Mouse (Mus musculus): ENCODE results near the gene Nkx2-5. TPM values are rescaled to one million over a fixed set of nuclear protein-coding genes. Genes with fewer than 3 reads are reported as not detected.

The Nkx2-5 gene
- polyA plus RNA-seq, 1 experiment = 2.2 TPM

GRCm38 (mm10) chr17:26794744-26795143 is 50.1 kb downstream of the Nkx2-5 start:
- Histone ChIP-seq H3K79me2 (ENCODE audit: control insufficient read depth, insufficient read depth) (no peaks in the 10 kb centered on the region), H3K36me3 (ENCODE audit: control insufficient read depth, insufficient read depth) (peaks cover 18% of the 10 kb centered on the region), H3ac (ENCODE audit: control insufficient read depth, insufficient read length, low read depth) (no peak overlapping the region), H3K27me3 (ENCODE audit: control insufficient read depth, insufficient read depth, insufficient read length) (peaks cover 4% of the 10 kb centered on the region), H3K79me3 (ENCODE audit: low read depth) (no peaks in the 10 kb centered on the region), H3K4me3 (ENCODE audit: insufficient read depth, poor library complexity, severe bottlenecking) (no peak overlapping the region)
- TF ChIP-seq CEBPB (IDR thresholded peaks at IDR 0.05; ENCODE audit: low read depth) (no peak), FOSL1 (IDR thresholded peaks at IDR 0.05; ENCODE audit: insufficient read depth, low read length, poor library complexity, severe bottlenecking) (no peak), CTCF (IDR thresholded peaks at IDR 0.05; ENCODE audit: control insufficient read depth, insufficient read depth, insufficient read length) (peak; percentile 59)

DNA sequence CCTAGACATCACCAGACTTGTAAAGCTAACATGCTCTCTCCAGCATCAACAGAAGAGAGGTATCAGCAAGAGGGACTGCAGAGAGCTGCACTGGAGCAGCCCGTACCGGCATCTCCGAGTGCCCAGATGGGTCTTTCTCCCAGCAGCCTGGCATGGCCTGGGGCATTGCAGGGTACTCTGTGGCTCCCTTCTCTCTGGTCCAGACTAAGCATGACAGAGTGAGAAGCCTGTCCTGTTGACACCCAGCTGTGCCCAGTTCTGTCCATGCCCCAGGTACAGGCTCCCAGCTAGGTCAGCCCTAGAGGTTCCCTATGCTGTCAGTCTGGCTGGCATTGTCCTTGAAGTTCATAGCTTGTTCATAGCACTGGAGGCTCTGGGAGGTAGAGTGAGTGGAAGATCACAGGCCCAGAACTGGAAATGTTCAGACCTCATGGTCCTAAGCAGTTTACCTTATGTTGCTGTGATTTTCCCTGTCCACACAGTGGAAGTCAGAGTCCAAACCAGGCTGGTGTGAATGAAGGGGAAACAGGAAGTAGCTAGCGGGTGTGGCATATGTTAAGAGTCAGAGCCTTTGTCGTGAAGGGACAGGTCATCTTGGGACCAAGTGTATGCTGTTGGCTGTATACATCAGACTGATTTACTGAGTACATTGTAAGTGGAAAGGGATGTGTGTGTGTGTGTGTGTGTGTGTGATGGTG is 51.6 kb downstream of the Nkx2-5 start:
- Histone ChIP-seq H3K36me3 (ENCODE audit: control insufficient read depth, insufficient read depth) (peaks cover 26% of the 10 kb centered on the region), H3K79me3 (ENCODE audit: low read depth) (no peaks in the 10 kb centered on the region), H3K4me3 (ENCODE audit: insufficient read depth, poor library complexity, severe bottlenecking) (no peak overlapping the region), H3ac (ENCODE audit: control insufficient read depth, insufficient read length, low read depth) (no peak overlapping the region), H3K27me3 (ENCODE audit: control insufficient read depth, insufficient read depth, insufficient read length) (no peaks in the 10 kb centered on the region), H3K79me2 (ENCODE audit: control insufficient read depth, insufficient read depth) (no peaks in the 10 kb centered on the region)
- TF ChIP-seq MYOG (IDR thresholded peaks at IDR 0.05; ENCODE audit: control insufficient read depth, extremely low read depth, insufficient read length) (no peak), MYOD1 (IDR thresholded peaks at IDR 0.05; ENCODE audit: control insufficient read depth, insufficient read length, low read depth) (no peak), CEBPB (IDR thresholded peaks at IDR 0.05; ENCODE audit: low read depth) (no peak), USF1 (IDR thresholded peaks at IDR 0.05; ENCODE audit: low read depth) (no peak), CTCF (IDR thresholded peaks at IDR 0.05; ENCODE audit: control insufficient read depth, insufficient read depth, insufficient read length) (no peak), FOSL1 (IDR thresholded peaks at IDR 0.05; ENCODE audit: insufficient read depth, low read length, poor library complexity, severe bottlenecking) (no peak), MAX (IDR thresholded peaks at IDR 0.05) (no peak)

GRCm38 (mm10) chr17:26792096-26792495 is 52.7 kb downstream of the Nkx2-5 start:
- TF ChIP-seq FOSL1 (IDR thresholded peaks at IDR 0.05; ENCODE audit: insufficient read depth, low read length, poor library complexity, severe bottlenecking) (no peak), MAX (IDR thresholded peaks at IDR 0.05) (no peak), CTCF (IDR thresholded peaks at IDR 0.05; ENCODE audit: control insufficient read depth, insufficient read depth, insufficient read length) (no peak), MYOD1 (IDR thresholded peaks at IDR 0.05; ENCODE audit: control insufficient read depth, insufficient read length, low read depth) (no peak), USF1 (IDR thresholded peaks at IDR 0.05; ENCODE audit: low read depth) (no peak), MYOG (IDR thresholded peaks at IDR 0.05; ENCODE audit: control insufficient read depth, extremely low read depth, insufficient read length) (no peak), CEBPB (IDR thresholded peaks at IDR 0.05; ENCODE audit: low read depth) (no peak)
- Histone ChIP-seq H3K79me3 (ENCODE audit: low read depth) (peaks cover 1% of the 10 kb centered on the region), H3K79me2 (ENCODE audit: control insufficient read depth, insufficient read depth) (no peaks in the 10 kb centered on the region), H3K4me3 (ENCODE audit: insufficient read depth, poor library complexity, severe bottlenecking) (no peak overlapping the region), H3ac (ENCODE audit: control insufficient read depth, insufficient read length, low read depth) (no peak overlapping the region), H3K27me3 (ENCODE audit: control insufficient read depth, insufficient read depth, insufficient read length) (no peaks in the 10 kb centered on the region), H3K36me3 (ENCODE audit: control insufficient read depth, insufficient read depth) (peaks cover 30% of the 10 kb centered on the region)

DNA sequence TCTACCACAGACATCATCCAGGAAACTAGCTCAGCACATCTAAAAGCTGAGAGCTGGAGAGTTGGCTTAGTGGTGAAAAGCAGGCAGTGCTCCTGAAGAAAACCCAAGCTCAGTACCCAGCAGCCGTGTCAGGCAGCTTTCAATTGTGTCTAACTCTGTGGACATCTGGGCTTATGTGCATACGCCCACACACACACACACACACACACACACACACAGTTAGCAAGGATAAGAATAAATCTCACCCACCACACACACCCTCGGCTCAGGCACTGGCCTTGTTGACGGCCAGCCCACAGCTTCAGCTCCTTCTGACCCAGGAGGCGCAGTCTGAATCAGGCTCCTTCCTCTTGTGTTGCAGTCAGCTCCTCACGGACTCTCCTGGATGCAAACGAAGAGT is 53.2 kb downstream of the Nkx2-5 start:
- H3K4me3 ChIP-seq (ENCODE audit: insufficient read depth, poor library complexity, severe bottlenecking) = no peak overlapping the region
- H3K36me3 ChIP-seq (ENCODE audit: control insufficient read depth, insufficient read depth) = peaks cover 35% of the 10 kb centered on the region
- no peaks in the 10 kb centered on the region for H3K27me3 ChIP-seq (ENCODE audit: control insufficient read depth, insufficient read depth, insufficient read length)
- no peak overlapping the region for H3ac ChIP-seq (ENCODE audit: control insufficient read depth, insufficient read length, low read depth)
- TF ChIP-seq FOSL1 (IDR thresholded peaks at IDR 0.05; ENCODE audit: insufficient read depth, low read length, poor library complexity, severe bottlenecking) (no peak), MAX (IDR thresholded peaks at IDR 0.05) (no peak), CEBPB (IDR thresholded peaks at IDR 0.05; ENCODE audit: low read depth) (no peak), MYOG (IDR thresholded peaks at IDR 0.05; ENCODE audit: control insufficient read depth, extremely low read depth, insufficient read length) (no peak), MYOD1 (IDR thresholded peaks at IDR 0.05; ENCODE audit: control insufficient read depth, insufficient read length, low read depth) (no peak), USF1 (IDR thresholded peaks at IDR 0.05; ENCODE audit: low read depth) (no peak), CTCF (IDR thresholded peaks at IDR 0.05; ENCODE audit: control insufficient read depth, insufficient read depth, insufficient read length) (no peak)
- no peaks in the 10 kb centered on the region for H3K79me2 ChIP-seq (ENCODE audit: control insufficient read depth, insufficient read depth)
- peaks cover 1% of the 10 kb centered on the region for H3K79me3 ChIP-seq (ENCODE audit: low read depth)

DNA sequence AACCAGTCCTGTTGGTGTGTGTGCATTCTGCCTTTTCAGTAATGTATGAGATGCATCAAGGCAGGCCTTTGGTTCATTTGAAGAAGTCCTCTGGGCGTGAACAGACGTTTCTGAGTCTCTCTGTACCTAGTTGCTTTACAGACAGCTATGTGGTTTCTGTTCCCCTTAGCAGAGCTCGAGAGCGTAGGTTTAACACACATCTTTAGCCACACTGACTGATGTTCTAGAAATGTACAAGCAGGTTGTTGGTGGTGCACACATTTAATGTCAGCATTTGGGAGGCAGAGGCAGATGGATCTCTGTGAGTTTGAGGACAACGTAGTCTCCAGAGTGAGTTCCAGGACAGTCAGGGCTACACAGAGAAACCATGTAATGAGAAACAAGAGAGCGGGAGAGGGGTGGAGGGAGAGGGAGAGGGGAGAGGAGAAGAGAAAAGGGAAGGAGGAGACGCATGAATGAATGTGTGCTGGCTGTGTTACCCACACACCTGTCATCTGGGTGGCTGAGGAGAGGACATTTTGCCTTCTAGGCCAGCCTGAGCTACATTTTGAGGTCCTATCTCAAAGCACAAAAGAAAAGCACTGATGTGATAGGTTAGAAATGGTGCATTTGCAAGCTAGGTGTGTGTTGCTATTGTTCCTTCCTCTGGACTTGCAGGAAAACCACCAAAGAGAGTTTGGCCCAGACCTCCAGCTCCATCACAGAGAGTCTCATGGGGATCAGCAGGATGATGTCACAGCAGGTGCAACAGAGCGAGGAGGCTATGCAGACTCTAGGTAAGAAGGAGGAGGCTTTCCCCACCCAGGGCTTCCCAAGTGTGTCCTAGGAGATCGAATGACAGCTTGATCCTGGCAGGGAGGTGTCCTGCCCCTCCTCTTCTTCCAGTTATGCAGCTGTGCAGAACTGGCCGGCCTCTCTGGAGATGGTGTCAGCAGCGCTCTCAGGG is 54.3 kb downstream of the Nkx2-5 start:
- Histone ChIP-seq H3K27me3 (ENCODE audit: control insufficient read depth, insufficient read depth, insufficient read length) (no peaks in the 10 kb centered on the region), H3ac (ENCODE audit: control insufficient read depth, insufficient read length, low read depth) (no peak overlapping the region), H3K36me3 (ENCODE audit: control insufficient read depth, insufficient read depth) (peaks cover 39% of the 10 kb centered on the region), H3K4me3 (ENCODE audit: insufficient read depth, poor library complexity, severe bottlenecking) (no peak overlapping the region), H3K79me2 (ENCODE audit: control insufficient read depth, insufficient read depth) (no peaks in the 10 kb centered on the region), H3K79me3 (ENCODE audit: low read depth) (peaks cover 1% of the 10 kb centered on the region)
- TF ChIP-seq CEBPB (IDR thresholded peaks at IDR 0.05; ENCODE audit: low read depth) (no peak), MAX (IDR thresholded peaks at IDR 0.05) (no peak), FOSL1 (IDR thresholded peaks at IDR 0.05; ENCODE audit: insufficient read depth, low read length, poor library complexity, severe bottlenecking) (no peak), MYOD1 (IDR thresholded peaks at IDR 0.05; ENCODE audit: control insufficient read depth, insufficient read length, low read depth) (no peak), MYOG (IDR thresholded peaks at IDR 0.05; ENCODE audit: control insufficient read depth, extremely low read depth, insufficient read length) (no peak), CTCF (IDR thresholded peaks at IDR 0.05; ENCODE audit: control insufficient read depth, insufficient read depth, insufficient read length) (no peak), USF1 (IDR thresholded peaks at IDR 0.05; ENCODE audit: low read depth) (no peak)

Measured in C2C12 (cell line).